Mouse (Mus musculus) limb, embryonic 12.5 days (tissue): ENCODE results near the gene Btbd7. TPM values are rescaled to one million over a fixed set of nuclear protein-coding genes. Genes with fewer than 3 reads are reported as not detected.

Experiments used
- ATAC-seq: fragments of 200-750 bp; cut with Nextera tagmentation; 2 replicates; pipeline ENCODE4 v1.8.0; 2017; ENCODE audit warnings: low read depth, moderate TSS enrichment; ENCODE audit not compliant: insufficient number of reproducible peaks, insufficient read depth, low FRiP score, low TSS enrichment
- H3K27ac ChIP-seq: fragments of 300-500 bp; sonication (generic); 2 replicates; pipeline ENCODE4 v1.5.1; 2016; ENCODE audit warnings: mild to moderate bottlenecking, moderate library complexity
- H3K27me3 ChIP-seq: fragments of 300-500 bp; sonication (generic); 2 replicates; pipeline ENCODE4 v1.6.1; 2016; ENCODE audit warnings: mild to moderate bottlenecking, moderate library complexity
- H3K36me3 ChIP-seq: fragments of 300-500 bp; sonication (generic); 2 replicates; pipeline ENCODE4 v1.6.1; 2016; ENCODE audit warnings: mild to moderate bottlenecking, moderate library complexity
- H3K4me1 ChIP-seq: fragments of 300-500 bp; sonication (generic); replicated peaks from 2 replicates; pipeline ENCODE4 v1.6.1; 2016
- H3K4me2 ChIP-seq: fragments of 300-500 bp; sonication (generic); 2 replicates; pipeline ENCODE4 v1.6.1; 2016; ENCODE audit warnings: mild to moderate bottlenecking, moderate library complexity
- H3K4me3 ChIP-seq: fragments of 300-500 bp; sonication (generic); replicated peaks from 2 replicates; pipeline ENCODE4 v1.5.1; 2016; ENCODE audit warnings: mild to moderate bottlenecking
- H3K9ac ChIP-seq: fragments of 300-500 bp; sonication (generic); replicated peaks from 2 replicates; pipeline ENCODE4 v1.6.1; 2016; ENCODE audit warnings: mild to moderate bottlenecking, moderate library complexity
- H3K9me3 ChIP-seq: fragments of 300-500 bp; sonication (generic); 2 replicates; pipeline ENCODE4 v1.6.1; 2016; ENCODE audit warnings: mild to moderate bottlenecking, moderate library complexity
- WGBS: fragments of 180-500 bp; shearing (Covaris S2); methylation state at CpG from one replicate; pipeline ENCODE4 v1.1.7; 2016; 5-methylcytosine and 5-hydroxymethylcytosine counted together
- polyA plus RNA-seq: library from polyadenylated mRNA; unstranded; fragments of >200 nt; fragmentation: Nextera tagmentation; extraction: Ambion mirVana; gene quantifications from 2 replicates; pipeline ENCODE4 v1.2.1, GENCODE M21; 2016

Btbd7 gene
- polyA plus RNA-seq, 1 experiment from 2014 or later = 28.8 TPM

DNA sequence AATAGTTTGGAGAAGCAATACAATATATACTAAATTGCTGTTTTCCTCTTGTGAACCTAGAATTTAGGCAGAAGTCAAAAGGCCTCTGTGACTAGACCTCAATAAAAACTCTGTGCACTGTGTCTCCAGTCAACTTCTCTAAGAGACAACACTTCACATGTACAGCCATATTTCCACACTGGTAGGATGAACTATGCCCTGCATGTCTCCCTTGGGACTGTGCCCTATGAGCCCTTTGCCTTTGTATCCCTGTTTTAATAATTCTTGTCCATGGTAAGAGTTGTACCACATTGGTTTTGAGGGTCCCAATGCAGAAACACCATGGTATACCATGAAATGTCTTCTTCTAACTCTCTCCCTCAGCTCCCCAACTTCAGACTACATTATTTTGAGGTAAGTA is 17.5 kb downstream of the Btbd7 start:
- ATAC-seq = no peak
- Histone ChIP-seq H3K9me3 (no peaks in the 10 kb centered on the region), H3K27ac (no peak overlapping the region)

GRCm38 (mm10) chr12:102838271-102838670 is 40.0 kb downstream of the Btbd7 start:
- Histone ChIP-seq H3K9ac (no peak overlapping the region), H3K4me2 (no peak overlapping the region), H3K4me1 (no peaks in the 10 kb centered on the region), H3K4me3 (no peak overlapping the region), H3K36me3 (peaks cover 32% of the 10 kb centered on the region), H3K27me3 (no peaks in the 10 kb centered on the region), H3K9me3 (no peaks in the 10 kb centered on the region), H3K27ac (no peak overlapping the region)
- ATAC-seq = no peak
- 96% methylated on average over 9 of the region's 9 CpGs for WGBS

More for the DNA sequence above, 17.5 kb downstream of the Btbd7 start:
- no peaks in the 10 kb centered on the region for H3K36me3 ChIP-seq
- no peak overlapping the region for H3K9ac ChIP-seq
- H3K27me3 ChIP-seq = no peaks in the 10 kb centered on the region
- H3K4me1 ChIP-seq = peaks cover 8% of the 10 kb centered on the region
- H3K4me3 ChIP-seq = no peak overlapping the region
- no peak overlapping the region for H3K4me2 ChIP-seq

GRCm38 (mm10) chr12:102832746-102833300 is 45.4 kb downstream of the Btbd7 start:
- Histone ChIP-seq H3K4me2 (no peak overlapping the region), H3K27ac (no peak overlapping the region), H3K9ac (no peak overlapping the region), H3K27me3 (no peaks in the 10 kb centered on the region), H3K4me3 (no peak overlapping the region), H3K9me3 (no peaks in the 10 kb centered on the region), H3K36me3 (peaks cover 17% of the 10 kb centered on the region), H3K4me1 (no peaks in the 10 kb centered on the region)
- ATAC-seq = no peak
- WGBS = 90% methylated on average over 1 of the region's 1 CpGs

DNA sequence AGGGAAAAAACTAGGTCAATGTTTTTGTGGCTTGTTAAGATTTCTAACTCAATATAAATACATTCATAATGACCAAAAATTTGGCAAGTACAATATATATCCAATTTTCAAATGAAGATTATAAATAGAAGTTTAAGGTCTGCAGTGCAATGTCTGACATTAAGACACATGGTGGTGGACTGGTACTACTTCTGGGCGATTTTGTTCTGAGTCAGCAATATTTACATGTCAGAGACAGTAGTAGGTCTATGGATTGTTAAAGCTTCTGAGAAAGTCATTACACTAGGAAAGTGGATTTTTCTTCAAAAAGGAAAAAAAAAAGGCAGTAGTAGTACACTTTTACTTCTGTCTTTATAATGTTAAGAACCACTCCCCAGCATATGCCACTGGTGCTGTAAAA is 46.4 kb downstream of the Btbd7 start:
- H3K27me3 ChIP-seq = no peaks in the 10 kb centered on the region
- H3K4me2 ChIP-seq = no peak overlapping the region
- no peak overlapping the region for H3K4me3 ChIP-seq
- no peak for ATAC-seq
- H3K9me3 ChIP-seq = no peaks in the 10 kb centered on the region
- 90% methylated on average over 1 of the region's 1 CpGs for WGBS
- no peak overlapping the region for H3K9ac ChIP-seq
- no peaks in the 10 kb centered on the region for H3K4me1 ChIP-seq
- H3K36me3 ChIP-seq = peaks cover 13% of the 10 kb centered on the region
- H3K27ac ChIP-seq = no peak overlapping the region

GRCm38 (mm10) chr12:102827119-102827518 is 51.2 kb downstream of the Btbd7 start:
- H3K9ac ChIP-seq = no peak overlapping the region
- no peak overlapping the region for H3K27ac ChIP-seq
- H3K36me3 ChIP-seq = peaks cover 15% of the 10 kb centered on the region; the same call in 1 of the 2 replicates
- no peaks in the 10 kb centered on the region for H3K9me3 ChIP-seq
- no peak for ATAC-seq
- no peaks in the 10 kb centered on the region for H3K4me1 ChIP-seq
- H3K27me3 ChIP-seq = no peaks in the 10 kb centered on the region
- no peak overlapping the region for H3K4me3 ChIP-seq
- WGBS = 93% methylated on average over 1 of the region's 1 CpGs
- no peak overlapping the region for H3K4me2 ChIP-seq

GRCm38 (mm10) chr12:102826399-102826798 is 51.9 kb downstream of the Btbd7 start:
- Histone ChIP-seq H3K27me3 (no peaks in the 10 kb centered on the region), H3K4me1 (no peaks in the 10 kb centered on the region), H3K9ac (no peak overlapping the region), H3K4me3 (no peak overlapping the region), H3K27ac (no peak overlapping the region), H3K4me2 (no peak overlapping the region), H3K36me3 (peaks cover 17% of the 10 kb centered on the region; the same call in 1 of the 2 replicates), H3K9me3 (no peaks in the 10 kb centered on the region)
- WGBS = 91% methylated on average over 1 of the region's 1 CpGs
- ATAC-seq = no peak

DNA sequence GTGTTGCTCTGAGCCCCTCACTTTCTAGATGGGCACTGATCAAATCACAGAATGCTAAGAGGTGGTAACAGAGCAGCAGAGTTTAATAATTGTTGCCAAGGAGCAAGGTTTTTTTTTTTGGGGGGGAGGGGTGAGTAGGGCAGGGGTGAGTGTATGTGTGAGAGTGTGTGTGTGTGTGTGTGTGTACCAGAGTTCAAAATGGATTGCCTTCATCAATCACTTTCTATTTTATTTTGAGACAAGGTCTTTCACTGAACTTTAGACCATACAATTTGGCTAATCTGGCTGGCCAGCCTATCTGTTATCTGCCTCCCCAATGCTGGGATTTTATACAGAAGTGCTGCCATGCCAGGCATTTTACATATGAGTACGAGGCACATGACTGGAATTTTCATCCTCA is 63.4 kb downstream of the Btbd7 start:
- no peak for ATAC-seq
- H3K4me1 ChIP-seq = no peaks in the 10 kb centered on the region
- no peak overlapping the region for H3K4me2 ChIP-seq
- H3K9me3 ChIP-seq = no peaks in the 10 kb centered on the region
- no peak overlapping the region for H3K4me3 ChIP-seq
- H3K9ac ChIP-seq = no peak overlapping the region
- peaks cover 34% of the 10 kb centered on the region for H3K36me3 ChIP-seq
- H3K27ac ChIP-seq = no peak overlapping the region
- WGBS = 91% methylated on average over 1 of the region's 1 CpGs
- H3K27me3 ChIP-seq = no peaks in the 10 kb centered on the region

DNA sequence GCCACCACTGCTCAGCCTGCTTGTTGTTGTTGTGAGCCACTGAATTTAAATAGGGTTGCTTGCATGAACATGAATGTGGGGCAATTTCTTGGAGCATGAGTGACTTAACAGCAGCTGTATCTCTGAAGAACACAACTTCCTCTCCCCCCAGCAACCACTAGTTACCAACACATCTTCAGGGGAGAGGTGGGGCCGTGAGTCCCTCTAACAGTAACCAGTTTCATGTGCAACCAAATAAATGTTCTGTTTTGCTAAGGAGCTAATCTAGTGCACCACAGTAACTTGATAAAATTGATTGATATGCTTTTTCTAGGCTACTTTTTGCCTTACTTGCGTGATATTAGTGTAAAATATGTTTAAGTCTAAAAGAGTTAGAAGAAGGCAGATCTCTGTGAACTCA is 78.7 kb downstream of the Btbd7 start:
- no peak for ATAC-seq
- H3K36me3 ChIP-seq = peaks cover 26% of the 10 kb centered on the region

DNA sequence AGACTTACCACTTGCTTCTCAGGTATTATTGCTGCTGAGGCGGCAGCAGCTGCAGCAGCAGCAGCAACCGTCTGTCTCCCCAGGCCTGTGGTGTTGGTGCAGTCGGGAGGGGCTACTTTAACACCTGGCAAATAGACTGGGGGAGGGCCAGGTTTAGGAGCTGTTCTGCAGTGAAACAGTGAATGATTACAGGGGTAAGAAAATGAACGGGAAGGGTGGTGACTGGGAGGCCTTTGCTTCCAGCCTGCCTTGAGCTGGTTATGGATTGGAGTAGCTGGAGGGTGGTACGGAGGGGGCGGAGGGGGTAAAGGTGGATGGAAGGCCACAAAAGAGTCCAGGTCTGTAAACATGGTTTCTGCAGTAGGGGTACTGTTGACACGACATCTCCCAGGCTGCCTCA is 90.3 kb downstream of the Btbd7 start:
- Histone ChIP-seq H3K27me3 (no peaks in the 10 kb centered on the region), H3K9me3 (no peaks in the 10 kb centered on the region), H3K27ac (no peak overlapping the region), H3K9ac (no peak overlapping the region), H3K4me3 (no peak overlapping the region), H3K4me2 (no peak overlapping the region), H3K36me3 (peaks cover 92% of the 10 kb centered on the region), H3K4me1 (no peaks in the 10 kb centered on the region)
- WGBS = 80% methylated on average over 7 of the region's 7 CpGs
- ATAC-seq = no peak

More for the DNA sequence above, 78.7 kb downstream of the Btbd7 start:
- WGBS = 98% methylated on average over 2 of the region's 2 CpGs
- Histone ChIP-seq H3K4me3 (no peak overlapping the region), H3K9me3 (no peaks in the 10 kb centered on the region), H3K9ac (no peak overlapping the region), H3K4me1 (no peaks in the 10 kb centered on the region), H3K27ac (no peak overlapping the region), H3K27me3 (no peaks in the 10 kb centered on the region), H3K4me2 (no peak overlapping the region)

DNA sequence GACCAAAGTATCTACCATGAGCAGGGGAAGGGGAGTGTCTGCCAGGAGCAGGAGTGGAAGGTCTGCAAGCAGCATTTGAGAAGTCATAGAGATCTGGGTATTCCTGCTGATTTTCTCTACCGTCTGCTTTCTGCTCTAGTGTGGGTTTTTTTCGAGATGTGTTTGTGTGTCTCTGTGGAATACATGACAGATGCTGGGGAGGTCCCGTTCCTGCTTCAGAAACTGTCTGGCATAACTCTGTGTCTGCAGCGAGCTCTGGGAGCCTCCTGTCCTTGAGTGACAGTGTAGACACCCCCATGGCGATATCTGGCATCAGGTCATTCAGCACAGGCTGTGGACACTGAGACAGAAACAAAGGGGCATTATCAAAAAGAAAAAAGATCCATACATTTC is 92.7 kb downstream of the Btbd7 start:
- Histone ChIP-seq H3K27ac (no peak overlapping the region), H3K9me3 (no peaks in the 10 kb centered on the region), H3K4me3 (no peak overlapping the region), H3K36me3 (peaks cover 86% of the 10 kb centered on the region), H3K4me1 (no peaks in the 10 kb centered on the region), H3K4me2 (no peak overlapping the region), H3K9ac (no peak overlapping the region), H3K27me3 (no peaks in the 10 kb centered on the region)
- 89% methylated on average over 5 of the region's 5 CpGs for WGBS
- ATAC-seq = no peak

- Histone ChIP-seq H3K9ac (no peak overlapping the region), H3K4me1 (no peaks in the 10 kb centered on the region), H3K27me3 (no peaks in the 10 kb centered on the region), H3K4me3 (no peak overlapping the region), H3K9me3 (no peaks in the 10 kb centered on the region), H3K36me3 (peaks cover 80% of the 10 kb centered on the region), H3K4me2 (no peak overlapping the region), H3K27ac (no peak overlapping the region)
- no peak for ATAC-seq
- WGBS = 86% methylated on average over 19 of the region's 19 CpGs
Measured at GRCm38 (mm10) chr12:102784899-102785592, 93.2 kb downstream of the Btbd7 start.

DNA sequence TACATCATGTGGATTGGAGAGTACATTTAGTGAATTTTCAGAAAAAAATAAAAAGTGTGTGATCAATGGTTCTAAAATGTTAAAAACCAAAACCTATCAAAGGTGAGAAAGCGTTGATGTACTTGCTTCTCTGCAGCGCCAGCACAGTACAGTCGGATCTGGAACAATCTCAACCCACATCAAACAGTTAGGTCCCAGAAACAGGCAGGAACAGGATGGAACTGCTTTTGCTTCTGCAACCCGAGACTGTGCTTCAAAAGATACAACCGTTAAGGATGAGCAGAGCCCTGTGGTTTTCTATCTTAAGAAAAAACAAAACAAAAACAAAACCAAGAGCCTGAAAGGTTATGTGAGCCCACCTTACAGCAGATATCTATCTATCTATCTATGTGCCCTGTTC is 95.4 kb downstream of the Btbd7 start:
- 89% methylated on average over 5 of the region's 5 CpGs for WGBS
- peaks cover 64% of the 10 kb centered on the region for H3K36me3 ChIP-seq

More for the DNA sequence above, 95.4 kb downstream of the Btbd7 start:
- ATAC-seq = no peak
- Histone ChIP-seq H3K4me2 (no peak overlapping the region), H3K9ac (no peak overlapping the region), H3K27me3 (no peaks in the 10 kb centered on the region), H3K4me3 (no peak overlapping the region), H3K27ac (no peak overlapping the region), H3K4me1 (no peaks in the 10 kb centered on the region), H3K9me3 (no peaks in the 10 kb centered on the region)
